Mouse (Mus musculus) c-Kit-positive CD71-negative TER-119-negative erythroid progenitor cells, embryonic 14.5 days (primary cell): Measurements from ENCODE around the gene Apol11b.
"Not testable (repeated sequence)": the region's sequence is repeated elsewhere in the genome, so short reads cannot be mapped to it uniquely, and the experiment has no call there.

Source experiments
- DNase-seq: peaks from one replicate; pipeline ENCODE4 v3.0.0-alpha.2; 2013; ENCODE audit warnings: low read depth

The Apol11b gene

DNA sequence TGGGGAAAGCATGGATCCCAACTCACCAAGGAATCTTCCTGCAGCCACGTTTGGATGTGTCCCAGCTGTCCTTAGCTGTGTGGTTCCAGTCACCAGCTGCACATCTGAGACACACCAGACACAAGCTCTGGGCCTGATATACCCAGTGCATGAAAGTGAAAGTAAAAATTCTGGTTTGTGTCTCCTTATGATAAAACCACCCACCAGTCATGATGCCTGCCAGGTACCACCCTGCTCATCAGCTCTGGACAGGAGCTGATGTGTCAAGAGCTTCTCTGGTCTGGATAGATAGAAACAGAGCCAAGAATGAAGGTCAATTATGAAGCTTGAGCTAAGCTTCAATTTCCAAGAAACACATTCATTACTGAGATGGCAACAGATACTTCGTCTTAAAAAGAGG lies at the start of gene Apol11b:
Gene Apol11b (minus strand): TSS at position 111 of the 400 bp plus-strand sequence.
- DNase-seq = not testable (repeated sequence)

DNA sequence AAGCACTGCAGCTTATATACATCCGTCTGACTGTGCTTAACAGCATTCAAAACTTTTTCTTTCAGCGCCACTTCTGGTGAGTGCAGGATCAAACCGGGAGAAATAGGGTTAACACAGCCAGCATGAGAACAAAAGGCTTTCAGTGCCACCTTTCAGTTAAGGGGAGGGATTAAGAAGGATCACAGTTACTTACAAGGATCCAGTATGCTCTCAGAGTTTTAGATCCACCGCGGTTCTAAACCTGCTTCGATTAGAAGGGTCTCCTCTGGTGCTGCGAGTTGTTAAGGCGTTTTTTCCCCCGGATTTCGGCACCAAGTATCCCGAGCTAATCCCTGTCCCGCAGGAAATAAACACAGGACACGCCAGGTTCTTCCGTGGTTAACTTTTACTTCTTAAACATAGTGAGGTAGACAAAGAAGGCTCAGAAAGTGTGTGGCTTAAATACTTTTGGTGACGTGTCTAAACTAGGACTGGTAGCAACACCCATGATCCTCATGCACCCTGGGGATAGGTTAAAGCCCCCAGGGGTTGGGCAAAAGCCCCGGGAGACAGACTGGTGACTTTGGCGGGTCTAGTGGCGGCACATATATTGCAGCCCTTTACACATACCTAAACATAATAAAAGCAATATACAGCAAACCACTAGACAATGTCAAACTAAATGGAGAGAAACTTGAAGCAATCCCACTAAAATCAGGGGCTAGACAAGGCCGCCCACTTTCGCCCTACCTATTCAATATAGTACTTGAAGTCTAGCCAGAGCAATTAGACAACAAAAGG lies 48.6 kb upstream of the Apol11b start:
- DNase-seq = not testable (repeated sequence)

DNA sequence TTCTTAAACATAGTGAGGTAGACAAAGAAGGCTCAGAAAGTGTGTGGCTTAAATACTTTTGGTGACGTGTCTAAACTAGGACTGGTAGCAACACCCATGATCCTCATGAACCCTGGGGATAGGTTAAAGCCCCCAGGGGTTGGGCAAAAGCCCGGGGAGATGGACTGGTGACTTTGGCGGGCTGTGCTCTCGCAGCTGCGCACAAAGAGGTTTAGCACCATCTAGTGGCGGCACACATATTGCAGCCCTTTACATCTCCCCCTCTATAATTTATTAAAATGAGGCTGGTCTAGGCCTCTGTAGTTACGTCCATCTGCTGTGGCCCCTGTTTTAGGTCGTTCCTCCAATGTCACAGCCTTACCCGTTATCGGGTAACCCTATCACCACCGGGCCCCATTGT lies 40.9 kb upstream of the Apol11b start:
- not testable (repeated sequence) for DNase-seq

DNA sequence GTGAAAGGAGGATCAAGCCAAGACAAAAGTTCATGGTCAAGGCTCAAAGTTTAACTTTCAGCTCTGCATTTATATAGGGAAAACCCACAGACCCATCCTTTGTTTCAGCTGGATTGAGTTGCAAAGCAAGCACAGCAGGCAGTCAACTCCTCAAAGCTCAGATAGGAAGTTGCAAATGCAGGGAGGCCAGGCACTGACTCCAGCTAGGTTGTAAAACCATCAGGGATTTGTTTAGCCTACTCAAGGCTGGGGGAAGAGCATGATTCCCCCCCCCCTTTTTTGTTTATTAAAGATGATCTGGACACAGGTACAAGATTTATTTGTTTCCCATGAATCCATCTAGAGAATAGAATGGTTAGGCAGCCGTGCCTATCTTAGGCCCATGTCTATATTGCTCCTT lies 31.0 kb upstream of the Apol11b start:
- DNase-seq = not testable (repeated sequence)

DNA sequence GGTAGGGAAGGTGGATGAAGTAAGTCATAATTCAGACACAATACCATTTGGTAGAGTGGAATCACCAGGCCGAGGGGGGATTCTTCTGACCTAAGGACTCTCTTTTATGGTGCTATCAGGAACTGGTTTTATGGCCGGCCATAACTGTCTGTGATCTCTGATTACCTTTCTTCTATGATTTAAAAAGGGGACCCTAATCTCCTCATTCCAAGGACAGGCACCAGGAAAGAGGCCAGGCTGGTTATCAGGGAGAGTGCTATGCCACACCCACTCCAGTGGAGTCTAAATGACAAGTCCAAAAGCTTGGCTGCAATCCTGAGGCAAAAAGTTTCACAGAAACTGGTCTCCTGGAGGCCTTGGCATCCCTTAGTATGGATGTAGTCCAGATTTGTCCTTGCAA lies 18.8 kb upstream of the Apol11b start:
- not testable (repeated sequence) for DNase-seq

DNA sequence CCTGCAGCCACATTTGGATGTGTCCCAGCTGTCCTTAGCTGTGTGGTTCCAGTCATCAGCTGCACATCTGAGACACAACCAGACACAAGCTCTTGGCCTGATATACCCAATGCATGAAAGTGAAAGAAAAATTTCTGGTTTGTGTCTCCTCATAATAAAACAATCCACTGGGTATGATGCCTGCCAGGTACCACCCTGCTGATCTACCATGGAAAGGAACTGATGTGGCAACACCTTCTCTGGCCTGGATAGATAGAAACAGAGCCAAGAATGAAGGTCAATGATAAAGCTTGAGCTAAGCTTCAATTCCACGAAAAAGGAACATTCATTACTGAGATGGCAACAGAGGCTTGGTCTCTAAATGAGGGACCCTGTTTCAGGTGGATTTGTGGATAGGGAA lies 16.7 kb upstream of the Apol11b start:
- DNase-seq = not testable (repeated sequence)

DNA sequence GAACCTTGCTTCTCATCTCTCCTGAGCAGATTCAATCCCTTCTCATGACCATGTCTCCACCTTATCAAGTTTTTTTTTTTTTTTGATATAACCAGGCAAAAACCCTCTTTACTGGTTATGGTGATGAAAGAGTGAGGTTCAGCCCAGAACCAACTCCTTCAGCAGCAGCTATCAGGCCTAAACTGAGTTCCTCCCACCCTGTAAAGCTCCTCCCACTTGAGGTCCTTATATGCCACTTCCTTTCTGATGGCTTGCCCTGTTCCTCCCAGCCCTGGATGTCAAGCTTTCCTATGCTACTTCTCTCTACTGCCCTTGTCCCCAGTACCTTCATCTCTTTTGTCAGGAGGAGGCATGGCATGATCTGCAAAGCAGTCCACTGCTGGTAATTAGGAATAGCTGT lies 8.1 kb upstream of the Apol11b start:
- not testable (repeated sequence) for DNase-seq

DNA sequence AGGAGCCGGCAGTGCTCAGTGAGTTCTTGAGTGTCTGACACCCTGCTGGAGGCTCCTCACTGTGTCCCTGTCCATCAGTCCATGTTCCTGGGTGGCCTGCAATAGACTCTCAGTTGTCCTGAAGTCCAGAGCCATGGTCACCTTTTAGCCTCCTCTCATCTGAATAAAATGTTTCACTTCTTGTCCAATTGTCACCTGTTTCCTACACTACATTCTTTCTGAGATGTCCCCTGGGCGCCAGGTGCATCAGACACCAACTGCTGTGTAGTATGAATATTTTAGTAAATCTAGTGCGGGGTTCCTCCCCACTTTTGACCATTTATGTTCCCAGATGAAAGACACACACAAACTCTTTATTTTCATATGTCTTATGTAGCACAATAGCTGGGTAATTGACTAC lies 13.3 kb downstream of the Apol11b start:
- DNase-seq = not testable (repeated sequence)

DNA sequence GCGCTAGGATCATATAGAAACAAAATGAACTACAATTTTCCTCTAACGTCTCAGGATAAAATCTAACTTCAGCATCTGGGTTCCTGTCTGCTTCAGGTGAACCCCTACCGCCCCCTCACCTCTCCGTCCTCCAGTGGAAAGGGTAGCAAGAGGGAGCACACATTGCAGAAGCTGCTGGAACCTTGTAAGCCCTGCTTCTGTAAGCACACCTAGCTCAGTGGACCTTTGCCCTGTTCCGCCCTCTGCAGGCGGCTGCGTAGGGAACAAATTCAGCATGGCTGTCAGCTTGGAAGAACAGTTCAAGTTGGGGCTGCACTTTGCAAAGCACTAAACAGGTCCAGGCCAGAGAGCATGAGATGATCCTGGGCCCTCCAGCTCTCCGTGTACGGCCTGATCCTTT lies 14.4 kb downstream of the Apol11b start:
- DNase-seq = not testable (repeated sequence)

DNA sequence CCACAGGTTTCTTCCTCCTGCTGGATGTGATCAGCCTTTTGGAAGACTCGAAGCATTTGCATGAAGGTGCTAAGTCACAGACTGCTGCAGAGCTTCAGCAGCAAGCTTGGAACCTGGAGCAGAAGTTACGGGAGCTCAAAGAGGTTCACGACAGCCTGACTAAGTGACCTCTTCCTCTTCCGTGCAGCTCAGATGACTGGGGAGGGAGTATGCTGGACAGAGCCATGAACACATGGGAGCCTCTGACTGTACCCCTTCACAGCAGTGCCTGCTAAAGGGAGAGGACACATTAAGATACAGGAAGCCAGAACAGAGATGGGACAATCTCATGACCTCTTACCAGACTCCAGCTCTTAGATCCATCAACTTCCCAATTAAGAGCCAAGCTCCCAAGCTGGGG lies 16.6 kb downstream of the Apol11b start:
- not testable (repeated sequence) for DNase-seq

DNA sequence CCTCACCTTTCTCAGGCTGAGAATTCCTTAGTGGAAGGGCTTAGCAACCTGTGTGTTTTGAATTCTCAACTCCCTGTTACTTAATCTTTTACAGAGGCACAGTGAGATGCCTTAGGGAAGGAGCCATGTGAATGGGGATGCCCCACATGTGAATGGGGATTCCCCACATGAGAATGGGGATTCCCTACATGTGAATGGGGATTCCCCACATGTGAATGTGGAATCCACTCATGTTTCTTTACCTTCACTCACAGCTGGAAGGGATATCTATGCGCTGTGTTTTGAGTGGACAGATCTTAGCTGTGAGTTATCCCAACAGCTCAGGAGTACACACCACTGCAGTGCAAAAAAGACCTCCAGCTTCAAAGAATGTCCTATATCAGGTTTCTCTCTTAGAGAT lies 18.4 kb downstream of the Apol11b start:
- no peak for DNase-seq

DNA sequence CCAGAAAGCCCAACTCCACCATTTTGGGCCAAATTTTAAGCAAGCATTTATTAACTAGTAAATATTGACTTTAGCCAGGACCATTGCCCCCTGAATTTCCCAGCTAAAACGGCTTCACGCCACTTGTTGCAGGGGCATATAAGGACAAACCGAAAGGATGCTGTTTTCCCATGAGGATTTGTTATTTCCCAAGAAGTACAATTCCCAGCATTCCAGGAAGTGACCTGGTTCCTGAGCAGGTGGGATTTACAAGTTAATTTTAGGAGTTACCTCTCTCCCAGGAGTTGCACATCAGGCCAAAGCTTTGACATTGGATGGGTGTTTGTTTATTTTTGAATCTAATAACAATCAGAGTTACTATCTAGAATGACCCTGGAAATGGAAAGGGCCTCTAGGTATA lies 37.0 kb downstream of the Apol11b start:
- no peak for DNase-seq

DNA sequence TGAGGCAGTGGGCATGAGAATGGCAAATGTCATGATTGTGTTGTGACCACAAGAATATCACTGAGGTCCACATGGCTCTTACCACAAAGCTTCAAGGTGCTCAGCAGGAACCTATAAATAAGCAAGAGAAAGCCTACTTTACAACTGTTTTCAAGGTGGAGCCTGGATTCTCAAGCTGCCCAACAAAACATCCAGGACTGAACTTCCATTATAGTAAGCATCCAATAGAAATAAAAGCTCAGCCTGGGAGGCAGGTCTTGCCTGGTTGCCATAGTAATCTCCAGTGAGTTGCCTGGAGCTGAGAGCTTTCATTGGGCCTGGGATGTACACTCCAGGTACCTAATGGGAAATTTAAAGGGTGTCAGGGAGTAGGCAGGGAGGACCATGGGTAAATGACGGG lies 44.1 kb downstream of the Apol11b start, which contains the start of gene Gm36245:
Gene Gm36245 (plus strand): TSS at position 301 of the 400 bp plus-strand sequence.
- DNase-seq = no peak

DNA sequence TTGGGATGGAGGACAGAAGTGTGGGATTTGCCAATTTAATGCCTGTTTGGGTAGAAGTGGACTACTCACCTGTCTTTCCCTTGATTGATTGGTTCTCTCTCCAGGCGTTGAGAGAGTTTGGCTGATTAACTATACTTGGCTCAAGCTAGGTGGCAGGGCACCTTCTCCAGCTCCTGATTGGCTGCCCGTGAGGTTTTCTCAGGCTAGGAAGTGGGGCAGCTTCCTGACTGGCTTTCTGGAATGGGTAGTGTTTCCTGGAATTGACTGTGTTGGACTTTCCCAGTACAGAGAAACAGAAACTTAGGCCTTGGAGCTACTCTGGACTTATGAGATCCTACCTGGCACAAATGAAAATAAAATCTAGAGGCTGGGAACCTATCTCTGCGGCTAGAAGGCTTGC lies 44.7 kb downstream of the Apol11b start:
- DNase-seq = no peak

DNA sequence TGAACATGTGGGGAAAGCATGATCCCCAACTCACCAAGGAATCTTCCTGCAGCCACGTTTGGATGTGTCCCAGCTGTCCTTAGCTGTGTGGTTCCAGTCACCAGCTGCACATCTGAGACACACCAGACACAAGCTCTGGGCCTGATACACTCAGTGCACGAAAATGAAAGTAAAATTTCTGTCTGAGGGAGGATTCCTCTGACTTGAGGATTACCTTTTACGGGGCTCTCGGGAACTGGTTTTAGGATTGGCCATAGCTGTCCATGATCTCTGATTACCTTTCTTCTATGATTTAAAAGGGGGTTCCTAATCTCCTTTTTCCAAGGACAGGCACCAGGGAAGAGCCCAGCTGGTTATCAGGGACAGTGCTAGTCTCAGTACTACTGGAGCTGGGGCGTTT lies 47.1 kb downstream of the Apol11b start, which contains the start of gene Apol10b:
Gene Apol10b (minus strand): TSS at position 165 of the 400 bp plus-strand sequence.
- no peak for DNase-seq

DNA sequence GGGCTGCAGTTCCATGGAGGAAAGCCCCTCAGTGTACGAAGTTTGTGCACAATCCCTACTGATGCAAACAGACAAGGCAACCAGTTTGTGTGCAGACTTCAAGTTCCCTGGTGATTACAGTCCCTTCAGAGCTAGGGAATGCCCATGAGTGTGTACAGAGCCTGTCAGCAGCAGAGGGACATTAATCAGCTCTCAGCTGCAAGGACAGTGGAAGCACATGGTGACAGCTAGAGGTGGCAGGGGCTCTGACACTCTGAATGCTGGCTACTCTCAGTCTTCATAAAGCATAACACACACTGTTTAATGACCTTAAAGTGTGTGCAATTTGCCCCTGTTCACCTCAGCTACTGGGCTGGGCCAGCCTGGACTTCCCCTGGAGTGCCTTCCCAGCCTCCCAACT lies 49.5 kb downstream of the Apol11b start:
- no peak for DNase-seq

DNA sequence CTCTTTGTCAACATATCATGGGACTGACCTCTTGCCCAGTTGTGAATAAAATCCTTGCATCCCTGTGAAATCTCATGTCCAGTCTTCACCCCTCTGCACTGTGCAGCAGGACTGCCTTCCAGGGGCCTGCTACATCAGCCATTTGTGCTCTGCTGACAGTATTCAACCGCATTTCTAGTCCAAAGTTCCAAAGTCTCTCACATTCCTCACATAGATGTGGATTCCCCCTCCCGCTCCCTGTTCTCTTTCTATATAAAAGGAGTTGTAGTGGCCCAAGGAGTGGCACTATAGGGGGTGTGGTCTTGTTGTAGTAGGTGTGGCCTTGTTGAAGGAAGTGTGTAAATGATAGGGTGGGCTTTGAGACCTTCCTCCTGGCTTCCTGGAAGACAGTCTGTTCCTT lies 52.2 kb downstream of the Apol11b start:
- no peak for DNase-seq

DNA sequence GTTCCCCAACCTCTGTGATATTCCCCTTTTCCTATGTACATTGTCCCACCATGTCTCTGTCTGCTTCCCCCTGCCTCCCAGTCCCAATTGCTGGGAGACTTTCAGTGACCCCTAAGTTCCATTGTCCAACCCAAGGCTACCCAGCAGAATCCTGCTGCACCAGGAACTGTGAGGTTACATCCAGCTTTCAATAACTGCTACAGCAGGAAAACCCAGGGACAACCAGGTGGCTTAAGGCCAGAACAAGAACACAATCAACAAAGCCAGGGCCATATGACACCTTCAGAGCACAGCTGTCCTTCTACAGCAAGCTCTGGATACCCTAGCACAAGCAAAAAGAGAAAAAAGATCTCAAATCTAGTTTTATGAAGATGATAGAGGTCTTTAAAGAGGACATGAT lies 54.1 kb downstream of the Apol11b start:
- no peak for DNase-seq

DNA sequence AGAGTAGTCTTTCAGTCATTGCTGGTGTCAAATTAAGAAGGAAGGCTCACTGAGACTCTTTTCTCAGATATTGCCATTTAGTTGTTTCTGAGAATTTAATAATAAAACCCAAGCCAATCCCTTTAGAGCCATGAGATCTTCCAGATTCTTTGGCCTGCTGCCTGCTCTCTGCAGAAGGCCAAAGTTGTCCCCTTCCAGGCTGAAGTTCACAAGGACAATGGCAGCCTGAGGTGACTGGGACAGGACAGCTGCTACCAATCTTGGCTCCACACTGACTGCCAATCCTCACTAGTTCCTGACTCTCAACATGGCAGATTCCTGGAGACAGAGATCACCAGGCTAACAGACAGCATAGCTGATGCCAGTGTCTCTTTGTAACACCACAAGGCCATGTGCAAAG lies 56.1 kb downstream of the Apol11b start:
- DNase-seq = no peak
